Mouse (Mus musculus) frontal cortex, postnatal 14 days (tissue): Measurements from ENCODE around the gene Ryr2.
"Not testable (repeated sequence)": the region's sequence is repeated elsewhere in the genome, so short reads cannot be mapped to it uniquely, and the experiment has no call there.

Source experiments
- DNase-seq, 2 experiments: peaks; one replicate each; pipeline ENCODE4 v3.0.0; 2022; ENCODE audit warnings: low spot score in 2 of 2

The Ryr2 gene

DNA sequence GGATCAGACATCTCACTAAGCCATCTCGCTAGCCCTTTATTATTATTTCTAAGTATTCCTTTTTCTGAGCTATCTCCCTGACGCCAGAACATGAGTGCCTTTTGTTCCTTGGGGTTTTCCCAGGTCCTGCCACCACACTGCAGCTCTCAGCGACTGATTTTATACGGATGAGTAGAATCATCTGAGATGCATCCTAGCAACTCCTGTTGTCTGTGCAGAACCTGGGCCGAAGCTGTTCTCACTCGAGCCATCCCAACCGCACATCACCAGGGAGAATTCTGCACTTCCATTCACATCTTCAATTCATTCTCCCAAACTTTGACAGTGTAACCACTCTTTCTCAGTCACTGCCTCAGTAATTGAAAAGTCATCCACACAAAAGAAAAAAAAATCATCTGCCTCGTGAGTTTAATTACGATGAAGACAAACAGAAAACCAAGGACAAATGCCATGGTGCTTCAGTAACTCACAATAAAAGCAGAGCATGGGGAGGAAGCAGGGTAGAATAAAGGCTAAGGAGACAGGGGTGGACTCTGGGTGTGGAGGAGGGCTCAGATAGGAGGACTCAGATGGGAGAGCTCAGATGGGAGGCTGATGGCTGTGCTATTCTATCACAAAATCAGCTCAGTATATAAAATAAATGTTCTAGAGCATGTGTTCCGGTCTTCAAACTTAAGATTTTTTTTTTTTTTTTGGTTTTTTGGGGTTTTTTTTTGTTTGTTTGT is 226.1 kb downstream of the Ryr2 start:
- no peak for DNase-seq

DNA sequence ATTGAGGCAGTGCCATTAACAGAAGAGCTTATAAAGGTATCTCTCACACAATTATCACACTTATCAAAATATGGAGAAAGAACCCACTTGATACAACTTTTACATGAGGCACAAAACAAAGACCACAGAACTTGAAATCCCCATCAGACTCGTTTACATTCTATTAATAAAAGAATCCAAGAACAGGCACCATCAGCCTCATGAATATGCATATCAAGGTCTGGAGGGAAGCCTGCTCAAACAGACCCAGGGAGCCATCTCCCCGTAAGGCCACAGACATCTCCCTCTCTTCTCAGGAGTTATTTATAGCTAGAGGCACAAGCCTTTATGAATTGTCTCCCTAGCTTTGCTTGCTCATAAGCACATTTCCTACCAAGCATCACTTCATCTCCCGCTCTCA is 227.7 kb downstream of the Ryr2 start:
- DNase-seq, result no peak

DNA sequence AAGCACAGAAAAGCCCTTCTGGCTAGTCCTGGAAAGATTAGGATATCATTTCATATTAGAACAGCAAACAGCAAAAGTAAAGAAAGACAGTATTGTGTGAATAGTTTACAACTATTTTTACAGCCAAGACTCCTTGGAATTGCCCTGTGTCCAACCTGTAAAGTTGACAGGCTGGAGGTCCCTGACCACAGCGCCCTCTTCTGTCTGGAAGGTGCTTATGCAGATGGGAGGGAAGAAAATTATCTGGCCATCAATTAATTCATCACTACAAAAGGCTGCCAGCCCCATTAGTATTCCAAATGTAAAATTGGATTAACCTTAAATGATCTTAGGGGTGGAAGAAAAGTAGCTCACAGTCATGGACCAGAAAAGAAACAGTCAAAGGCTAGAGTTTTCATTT is 231.9 kb downstream of the Ryr2 start:
- DNase-seq, result no peak

DNA sequence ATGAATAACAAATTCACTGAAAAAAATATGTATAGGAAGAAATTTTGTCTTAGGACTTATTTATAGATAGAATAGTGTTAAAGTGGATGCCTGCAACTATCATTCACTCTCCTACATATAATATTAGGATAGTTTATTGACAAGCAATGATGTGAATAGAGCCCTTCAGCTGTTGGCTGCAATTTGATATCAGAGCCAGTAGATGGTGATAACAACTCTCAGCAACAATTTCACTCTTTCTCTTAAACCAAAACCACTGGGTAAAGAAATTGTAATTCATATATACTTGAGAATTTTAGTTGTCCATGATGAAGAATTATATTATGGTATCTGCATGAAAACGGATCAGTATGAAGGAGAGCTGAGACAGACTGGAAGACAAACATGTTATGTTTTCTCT is 236.8 kb downstream of the Ryr2 start:
- no peak for DNase-seq

DNA sequence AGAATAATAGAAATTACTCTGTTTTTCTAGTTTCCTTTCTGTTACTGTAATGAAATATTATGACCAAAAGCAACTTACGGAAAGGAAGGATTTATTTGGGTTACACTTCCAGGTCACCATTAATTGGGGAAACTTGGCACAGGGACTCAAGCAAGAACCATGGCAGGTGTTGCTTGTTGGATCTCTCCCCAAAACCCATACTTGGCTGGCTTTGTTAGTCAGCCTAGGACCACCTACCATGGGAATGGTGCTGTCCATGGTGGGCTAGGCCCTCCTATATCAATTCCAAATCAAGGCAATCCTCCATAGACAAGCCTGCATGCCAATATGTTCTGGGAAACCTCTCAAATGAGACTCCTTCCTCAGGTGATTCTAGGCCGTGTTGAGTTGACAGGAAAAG is 237.3 kb downstream of the Ryr2 start:
- no peak for DNase-seq

DNA sequence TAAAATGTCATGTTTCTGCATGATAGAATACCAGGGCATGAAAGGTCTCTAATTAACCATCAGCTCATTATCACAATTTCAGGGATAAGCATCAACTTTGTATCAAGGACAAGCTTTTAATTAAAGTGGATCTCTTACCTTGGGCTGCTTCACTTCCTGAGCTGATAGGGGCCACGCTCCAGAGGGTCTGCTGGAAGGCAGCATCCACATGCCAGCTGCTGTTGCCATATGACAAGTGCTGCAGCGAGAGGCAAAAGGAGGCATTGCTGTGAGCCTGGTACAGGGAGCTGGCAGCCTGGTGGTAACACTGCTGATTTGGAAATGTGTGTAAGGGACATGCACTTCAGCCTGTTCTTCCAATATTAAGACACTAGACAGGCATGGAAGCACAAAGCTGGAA is 237.8 kb downstream of the Ryr2 start:
- no peak for DNase-seq

DNA sequence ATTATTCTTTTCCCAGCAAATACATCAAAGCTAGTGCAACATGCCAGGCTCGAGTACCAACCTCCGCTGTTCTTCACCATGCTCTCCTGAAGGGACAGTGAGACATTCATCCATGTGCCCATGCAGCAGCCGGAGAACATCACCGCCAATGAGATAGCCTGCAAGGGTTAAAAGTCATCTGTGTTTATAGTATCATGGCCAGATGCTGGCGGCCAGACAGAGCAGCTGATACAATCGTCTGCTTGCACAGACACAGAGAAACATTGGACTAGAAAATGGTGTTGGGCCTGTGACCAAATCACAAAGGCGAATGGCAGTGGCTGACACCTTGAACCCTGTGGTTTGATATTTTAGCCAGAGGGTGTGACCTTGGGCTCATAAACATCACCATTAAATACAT is 238.7 kb downstream of the Ryr2 start:
- no peak for DNase-seq

DNA sequence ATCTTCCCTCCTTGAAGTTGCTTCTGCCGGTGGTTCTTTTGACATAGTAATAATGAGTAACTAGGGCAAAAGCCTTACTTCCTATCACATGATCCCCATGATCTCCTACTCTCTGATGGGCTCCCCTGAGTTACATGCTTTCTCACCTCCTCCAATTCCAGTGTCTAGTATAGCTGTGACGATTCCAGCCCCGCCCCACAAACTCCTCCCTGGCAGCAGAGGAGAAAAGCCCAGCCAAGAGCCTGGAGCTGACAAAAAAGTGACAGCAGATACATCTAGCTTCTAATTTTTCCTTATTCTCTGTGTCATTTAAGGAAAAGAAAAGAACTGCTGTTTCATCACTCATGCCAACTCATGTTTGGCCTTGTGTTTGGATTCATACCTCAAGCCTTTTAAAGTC is 241.5 kb downstream of the Ryr2 start:
- DNase-seq, result no peak

DNA sequence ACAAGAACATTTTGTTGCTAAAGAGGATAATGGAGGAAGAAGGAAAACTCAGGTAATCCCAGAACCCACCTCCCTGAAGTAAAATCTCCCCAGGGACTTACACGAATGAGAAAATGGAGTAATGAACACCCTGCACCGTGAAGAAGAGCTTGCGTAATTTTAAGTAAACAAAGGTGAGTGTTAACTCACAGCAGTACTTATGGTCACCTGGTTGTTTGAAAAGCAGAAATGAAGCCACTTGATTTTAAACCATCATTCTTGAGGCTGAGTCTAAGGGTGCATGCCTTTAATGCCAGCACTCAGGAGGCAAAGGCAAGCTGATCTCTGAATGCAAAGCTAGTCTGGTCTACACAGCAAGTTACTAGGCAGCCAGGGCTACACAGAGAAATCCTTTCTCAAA is 255.1 kb downstream of the Ryr2 start:
- DNase-seq, result no peak

DNA sequence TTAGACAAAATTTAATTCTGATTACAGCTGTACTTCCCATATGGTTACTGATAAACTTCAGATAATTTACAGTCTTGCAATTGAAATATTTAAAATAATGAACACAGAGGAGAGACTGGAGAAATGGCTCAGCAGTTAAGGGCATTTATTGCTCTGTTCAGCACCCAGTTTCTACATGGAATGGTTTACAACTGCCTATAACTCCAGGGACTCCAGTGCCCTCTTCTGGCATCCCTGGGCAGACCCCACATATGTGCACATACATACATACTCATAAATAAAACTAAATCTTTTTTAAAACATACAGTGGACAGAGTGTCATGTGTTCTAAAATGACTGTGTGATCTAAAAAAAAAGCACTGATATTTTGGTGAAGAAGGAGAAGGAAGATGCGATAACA is 262.9 kb downstream of the Ryr2 start:
- no peak for DNase-seq

DNA sequence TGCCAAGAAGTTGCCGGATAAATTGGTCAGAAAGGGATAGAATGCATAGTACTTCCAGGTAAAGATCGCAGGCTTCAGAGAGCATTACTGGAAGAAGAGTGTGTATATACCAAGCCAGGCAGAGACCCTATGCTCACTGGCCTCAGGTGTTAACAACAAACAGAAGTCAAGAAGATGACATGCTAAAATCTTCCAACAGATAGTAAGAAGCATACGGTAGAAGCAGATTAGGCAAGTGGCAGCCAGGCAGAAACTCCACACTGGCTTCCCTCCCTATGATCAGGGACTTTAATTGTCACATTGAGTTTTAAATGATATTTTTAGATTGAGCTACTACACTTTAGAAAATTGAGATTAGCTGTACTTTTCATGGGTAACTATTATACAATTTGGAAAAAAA is 268.9 kb downstream of the Ryr2 start:
- no peak for DNase-seq

DNA sequence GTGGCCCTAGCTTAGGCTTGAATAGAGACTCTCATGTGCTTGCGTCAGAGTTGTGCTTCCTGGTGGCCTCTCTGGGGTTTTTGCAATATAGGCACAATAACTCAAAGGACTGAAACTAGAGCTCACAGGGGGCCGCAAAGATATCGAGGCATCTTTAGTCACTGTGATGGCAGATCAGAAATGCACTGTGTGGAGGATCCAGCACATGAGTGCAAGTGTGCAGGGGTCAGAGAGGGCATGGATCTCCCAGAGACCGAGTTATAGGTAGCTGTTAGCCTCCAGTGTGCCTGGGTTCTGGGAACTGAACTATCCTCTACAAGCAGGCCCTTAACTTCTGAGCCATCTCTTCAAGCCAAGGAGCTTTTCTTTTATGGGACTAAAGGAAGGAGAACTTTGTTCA is 269.6 kb downstream of the Ryr2 start:
- DNase-seq, result no peak

DNA sequence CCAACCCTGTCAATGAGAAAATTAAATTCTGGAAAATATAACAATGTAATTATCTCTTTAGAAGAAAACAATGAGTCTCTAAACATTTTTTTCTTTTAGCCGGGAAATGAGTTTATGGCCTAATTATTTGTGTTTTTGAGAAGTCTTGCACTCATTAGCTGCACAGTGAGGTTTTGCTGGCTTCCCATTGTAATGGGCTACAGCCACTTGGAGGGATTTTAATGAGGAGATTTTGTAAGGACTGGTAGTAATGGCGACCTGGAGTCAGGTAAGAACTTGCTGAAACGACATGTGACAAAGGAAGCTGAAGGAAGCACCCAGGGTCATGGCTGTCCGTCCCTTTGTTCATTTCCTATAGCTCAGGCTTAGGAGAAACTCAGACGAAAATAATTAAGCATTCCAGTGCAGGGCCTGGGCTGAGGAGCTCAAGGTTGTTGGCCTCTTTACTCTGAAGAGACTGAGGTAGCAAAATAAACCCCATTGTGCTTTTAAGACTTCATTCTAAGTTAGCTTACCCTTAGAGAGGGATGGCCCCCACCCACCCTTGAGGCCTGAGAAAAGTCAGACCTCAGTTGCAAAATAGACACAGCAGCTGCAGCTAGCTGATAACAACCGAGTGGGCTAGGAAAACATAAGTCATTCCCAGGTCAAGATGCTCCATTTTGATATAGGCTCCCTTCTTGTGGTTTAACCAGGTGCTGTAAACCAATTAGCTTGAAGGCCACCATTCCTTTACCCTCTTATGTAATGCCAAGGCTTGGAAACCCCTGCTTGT is 270.3 kb downstream of the Ryr2 start:
- no peak for DNase-seq

DNA sequence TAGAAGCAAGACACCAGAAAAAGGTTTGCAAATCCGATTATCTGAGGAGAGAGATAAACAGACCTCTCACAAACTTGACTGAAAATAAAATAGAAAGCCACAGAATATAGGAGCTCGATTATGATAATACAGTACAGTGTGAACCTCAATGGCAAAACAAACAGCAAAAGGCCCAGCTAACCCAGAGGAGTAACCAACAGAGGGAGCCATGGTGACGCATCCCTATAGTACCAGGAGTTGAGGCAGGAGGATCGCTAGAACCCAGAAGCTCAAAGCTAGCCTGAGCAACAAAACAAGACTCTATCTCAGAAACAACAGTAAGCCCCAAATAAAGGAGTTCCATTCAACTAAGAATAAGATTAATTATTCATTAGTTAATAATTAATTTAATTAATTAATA is 275.5 kb downstream of the Ryr2 start:
- no peak for DNase-seq

DNA sequence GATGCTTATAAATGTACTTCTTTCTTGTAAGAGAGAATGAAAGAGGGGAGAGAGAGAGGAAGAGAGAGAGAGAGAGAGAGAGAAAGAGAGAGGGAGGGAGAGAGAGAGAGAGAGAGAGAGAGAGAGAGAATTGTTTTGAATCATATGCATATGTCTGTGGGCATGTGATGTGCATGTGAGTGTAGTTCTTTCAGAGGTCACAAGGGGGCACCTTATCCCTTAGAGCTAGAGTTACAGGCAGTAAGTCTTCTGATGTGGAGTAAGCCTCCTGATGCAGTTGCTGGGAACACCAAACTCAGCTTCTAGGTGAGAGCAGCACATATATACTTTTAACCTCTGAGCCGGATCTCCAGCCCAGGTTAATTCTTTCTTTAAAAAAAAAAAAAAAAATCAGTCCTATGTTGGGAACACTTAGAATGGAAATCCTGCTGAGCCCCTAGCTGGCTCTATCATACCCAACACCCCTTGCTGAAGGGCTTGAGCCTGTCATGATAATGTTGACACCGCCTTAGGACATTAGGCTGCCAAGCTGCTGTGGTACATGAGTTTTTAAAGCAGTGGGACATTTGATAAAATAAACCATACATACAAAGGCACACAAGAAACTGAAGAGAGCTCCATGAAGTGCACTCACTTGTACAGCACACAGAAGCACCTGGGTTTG is 281.1 kb downstream of the Ryr2 start:
- no peak for DNase-seq

DNA sequence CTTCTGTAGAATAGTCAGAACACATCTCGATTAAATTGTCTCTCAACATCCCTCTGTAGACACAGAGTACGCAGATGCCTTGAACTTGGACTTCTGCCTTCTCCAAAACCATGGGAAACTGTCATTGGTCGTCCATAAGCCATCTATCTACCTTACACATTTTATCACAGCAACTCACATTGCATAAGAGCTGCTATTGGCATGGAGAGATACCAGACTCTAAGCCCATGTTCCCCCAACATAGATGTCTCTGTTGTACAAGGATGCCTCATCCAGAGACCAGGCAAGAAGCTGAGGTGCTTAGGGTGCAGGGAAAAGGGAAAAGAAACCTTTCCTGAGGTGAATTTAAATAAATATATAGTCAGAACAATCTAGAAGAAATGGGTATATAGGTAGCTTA is 288.0 kb downstream of the Ryr2 start:
- no peak for DNase-seq

DNA sequence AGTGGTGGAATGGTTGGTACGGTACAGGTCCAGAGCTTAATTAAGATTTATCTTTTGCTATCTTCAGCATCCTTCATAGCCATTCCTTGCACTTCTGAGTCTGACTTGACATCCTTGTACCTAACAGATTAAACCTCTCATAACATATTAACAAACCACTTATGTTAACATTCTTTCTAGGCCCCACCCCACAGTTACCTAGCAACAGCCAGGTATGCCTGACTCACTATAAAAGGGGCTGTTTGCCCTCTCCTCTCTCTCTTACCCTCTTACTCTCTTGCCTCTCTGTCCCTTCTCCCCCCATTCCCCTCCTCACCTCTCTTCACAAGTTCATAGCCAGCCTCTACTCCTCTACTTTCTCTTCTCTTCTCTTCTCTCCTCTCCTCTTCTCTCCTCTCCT is 297.4 kb downstream of the Ryr2 start:
- not testable (repeated sequence) for DNase-seq

DNA sequence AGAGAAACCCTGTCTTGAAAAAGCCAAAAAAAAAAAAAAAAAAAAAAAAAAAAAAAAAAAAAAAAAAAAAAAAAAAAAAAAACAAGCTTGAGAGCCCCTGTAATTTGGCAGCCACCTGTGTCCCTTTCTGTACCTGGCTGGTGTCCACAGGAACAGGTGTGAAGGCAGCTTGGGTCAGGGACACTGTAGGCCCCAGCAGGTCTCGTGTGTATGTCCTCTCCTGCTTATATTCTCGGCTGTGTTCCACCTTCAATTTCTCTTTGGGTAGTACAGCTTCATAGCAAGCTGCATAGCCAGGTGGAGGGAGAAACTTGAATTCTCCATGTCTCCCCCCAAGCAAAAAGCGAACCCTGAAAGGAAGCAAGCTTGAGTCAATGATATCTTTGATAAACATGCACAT is 314.2 kb downstream of the Ryr2 start:
- no peak for DNase-seq

DNA sequence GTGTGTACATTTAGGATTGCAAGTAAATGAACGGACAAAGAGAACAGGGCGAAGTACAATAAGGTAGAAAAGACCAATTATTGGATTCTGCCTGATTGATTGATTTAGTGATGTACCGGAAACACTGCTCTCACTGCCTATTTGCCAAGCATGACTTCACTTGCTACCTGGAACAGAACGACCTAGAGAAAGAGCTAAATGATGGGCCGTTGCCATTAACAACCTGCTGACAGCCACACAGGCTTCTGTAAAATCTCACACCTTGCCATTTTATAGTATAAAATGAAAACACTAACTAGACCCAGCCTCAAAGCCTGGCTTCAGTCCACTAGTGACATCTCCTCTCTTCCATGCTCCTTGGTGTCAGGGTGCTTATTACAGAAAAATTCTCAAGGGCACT is 316.2 kb downstream of the Ryr2 start:
- no peak for DNase-seq

DNA sequence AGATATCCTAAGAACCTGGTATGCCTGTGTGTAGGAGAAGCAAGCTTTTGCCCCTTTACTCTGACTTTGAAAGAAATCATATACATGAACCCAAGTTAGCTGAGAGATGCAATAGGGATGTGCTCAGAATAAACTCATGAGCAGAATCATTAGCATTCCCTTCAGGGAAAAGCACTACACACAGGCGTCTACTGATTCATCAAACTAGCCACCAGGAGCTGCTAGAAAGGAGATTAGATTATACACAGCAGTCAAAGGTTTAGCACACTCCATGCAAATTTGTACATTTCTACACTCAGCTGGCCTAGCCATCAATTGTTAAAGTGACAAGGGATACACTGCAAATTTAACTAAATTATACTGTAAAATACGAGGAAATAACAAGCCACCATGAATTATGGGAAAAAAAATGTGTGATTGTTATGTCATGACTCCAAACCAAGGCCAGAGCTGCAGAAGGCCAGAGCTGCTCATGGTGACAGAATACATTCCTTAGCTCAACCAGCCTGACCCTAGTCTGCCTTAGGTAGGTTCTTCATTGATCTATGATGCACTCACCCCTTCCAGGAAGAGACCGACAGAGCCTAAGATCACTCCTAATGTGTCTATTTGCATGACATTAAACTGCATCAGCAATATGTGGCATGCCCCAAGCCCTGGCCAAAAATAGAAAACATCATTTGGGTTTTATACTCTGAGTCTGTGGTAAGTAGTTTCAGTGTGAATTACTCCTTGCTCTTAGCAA is 324.2 kb downstream of the Ryr2 start:
- no peak for DNase-seq

DNA sequence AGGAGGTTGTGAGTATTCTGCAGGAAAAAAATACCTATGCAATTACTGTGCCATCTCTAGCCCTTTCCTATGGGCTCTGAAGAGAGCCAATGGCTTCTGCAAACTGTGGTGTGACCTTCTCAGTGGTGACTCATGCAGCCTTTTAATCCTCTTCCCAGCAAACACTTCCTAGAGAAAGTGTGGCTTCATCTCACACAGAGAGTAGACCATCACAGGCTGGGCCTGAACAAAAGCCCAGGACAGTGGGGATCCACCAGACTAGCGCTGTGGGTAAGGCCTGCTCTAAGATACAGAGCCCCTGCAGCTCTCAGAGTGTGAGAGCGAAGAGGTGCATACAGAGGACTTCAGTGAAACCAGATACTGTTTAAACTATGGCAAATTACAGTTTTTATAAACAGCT is 325.7 kb downstream of the Ryr2 start:
- no peak for DNase-seq

DNA sequence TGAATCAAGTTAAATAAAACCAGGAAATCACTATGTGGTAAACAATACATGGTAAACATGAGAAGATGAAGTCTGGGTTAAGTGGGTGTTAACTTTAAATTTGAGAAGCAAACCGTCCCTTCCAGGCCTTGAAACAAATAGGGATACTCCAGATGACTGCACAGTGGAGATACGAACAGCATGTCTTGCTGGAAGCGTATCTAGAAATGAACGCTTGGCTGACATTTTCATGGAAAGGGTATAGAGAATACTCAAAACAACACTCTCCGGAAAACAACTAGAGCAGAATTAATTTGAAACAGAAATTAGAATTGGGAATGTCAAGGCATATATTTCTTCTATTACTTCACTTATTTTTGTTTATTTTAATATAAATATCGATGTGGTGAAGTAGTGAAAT is 329.0 kb downstream of the Ryr2 start:
- DNase-seq, result no peak
